ENCODE assay signal across 17 mouse cellular contexts in genomic region chr9:62084896-62085295, GRCm38 (mm10).
"Had no signal": no experiment of that assay in that cellular context is flagged by ENCODE, and none has a peak within 500 bp of the region (broad histone marks: within the 10 kb centered on the region; RNA-seq: fewer than 3 reads in every experiment).

No protein-coding gene starts in this region.

- H3K4me1 ChIP-seq: kidney, embryonic 15.5 days; stomach, embryonic 15.5 days had no signal

- H3K4me3 ChIP-seq: kidney, embryonic 15.5 days; limb, embryonic 12.5 days; midbrain, embryonic 10.5 days; neural tube, embryonic 12.5 days; stomach, embryonic 15.5 days had no signal

- H3K36me3 ChIP-seq: kidney, embryonic 15.5 days; stomach, embryonic 15.5 days had no signal

- H3K27me3 ChIP-seq: kidney, embryonic 15.5 days; limb, embryonic 12.5 days; neural tube, embryonic 12.5 days; stomach, embryonic 15.5 days had no signal

- H3K9ac ChIP-seq: kidney, embryonic 15.5 days; limb, embryonic 12.5 days; liver, embryonic 14.5 days; neural tube, embryonic 12.5 days; stomach, embryonic 15.5 days had no signal

- H3K9me3 ChIP-seq: kidney, embryonic 15.5 days; limb, embryonic 12.5 days; midbrain, embryonic 10.5 days; neural tube, embryonic 12.5 days; stomach, embryonic 15.5 days had no signal

- DNase-seq: kidney, postnatal 14 days; layer of hippocampus, adult 9-11 months; layer of hippocampus, postnatal 36 days; liver; lung, adult 2 months; lung, postnatal 4 days; midbrain, embryonic 14.5 days; right cerebral cortex, postnatal 14 days; thymus, adult 2 months; thymus, postnatal 25 days had no signal

- H3K27ac ChIP-seq: kidney, embryonic 15.5 days; limb, embryonic 12.5 days; liver, embryonic 14.5 days; midbrain, embryonic 10.5 days; neural tube, embryonic 12.5 days; stomach, embryonic 15.5 days had no signal

- H3K4me2 ChIP-seq: kidney, embryonic 15.5 days; limb, embryonic 12.5 days; neural tube, embryonic 12.5 days; stomach, embryonic 15.5 days had no signal

- ATAC-seq: lung, postnatal 0 days had no signal
